Mouse (Mus musculus) embryo, embryonic 11 days (tissue): ENCODE data around the gene Galnt13.
"Not testable (repeated sequence)": the region's sequence is repeated elsewhere in the genome, so short reads cannot be mapped to it uniquely, and the experiment has no call there.

ENCODE experiments used
- DNase-seq: peaks from one replicate; pipeline ENCODE4 v3.0.0-alpha.2; 2015

Gene Galnt13

DNA sequence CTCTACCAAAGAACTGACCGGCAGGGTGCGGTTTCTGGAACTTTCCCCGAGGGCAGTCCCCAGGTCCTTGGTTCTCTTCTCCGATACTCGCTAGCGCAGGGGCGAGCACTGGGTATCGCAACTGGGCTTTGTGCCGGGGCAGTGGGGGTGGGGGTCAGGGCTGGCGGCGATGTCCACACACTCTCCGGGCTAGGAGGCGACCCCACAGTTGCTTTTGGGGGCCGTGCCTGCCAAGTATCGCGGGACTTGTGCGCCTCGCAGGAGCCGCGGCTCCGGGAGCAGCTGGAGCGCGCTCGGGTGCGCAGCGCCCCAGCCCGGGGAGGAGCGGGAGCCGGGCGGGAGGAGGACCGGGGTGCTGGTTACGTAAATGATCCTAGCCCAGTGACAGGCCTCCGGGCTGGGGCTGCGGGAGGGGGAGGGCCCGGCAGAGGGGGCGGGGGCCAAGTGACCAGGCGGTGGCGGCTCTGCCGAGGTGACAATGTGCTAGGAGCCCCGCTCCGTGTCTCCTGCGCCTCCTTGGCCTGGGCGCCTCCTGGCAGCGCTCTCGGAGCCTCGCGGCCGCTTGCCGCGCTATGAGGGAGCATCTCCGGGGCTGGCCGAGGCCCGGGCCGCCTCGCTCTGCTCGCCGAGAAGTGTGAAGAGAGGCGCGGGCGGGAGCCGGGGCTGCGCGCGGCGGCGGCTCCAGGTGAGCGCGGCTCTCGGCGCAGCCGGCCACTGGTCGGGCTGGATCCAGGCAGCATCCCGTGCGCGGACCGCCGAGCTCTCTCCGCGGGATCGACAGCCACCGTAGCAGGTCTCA lies at the start of gene Galnt13:
Gene Galnt13, plus strand, starts transcription at position 381 of the 799 bp plus-strand sequence.
- DNase-seq = peak; percentile 85

- peak; percentile 64 for DNase-seq
Observed at GRCm38 (mm10) chr2:54431060-54431459, 5.1 kb upstream of the Galnt13 start.

DNA sequence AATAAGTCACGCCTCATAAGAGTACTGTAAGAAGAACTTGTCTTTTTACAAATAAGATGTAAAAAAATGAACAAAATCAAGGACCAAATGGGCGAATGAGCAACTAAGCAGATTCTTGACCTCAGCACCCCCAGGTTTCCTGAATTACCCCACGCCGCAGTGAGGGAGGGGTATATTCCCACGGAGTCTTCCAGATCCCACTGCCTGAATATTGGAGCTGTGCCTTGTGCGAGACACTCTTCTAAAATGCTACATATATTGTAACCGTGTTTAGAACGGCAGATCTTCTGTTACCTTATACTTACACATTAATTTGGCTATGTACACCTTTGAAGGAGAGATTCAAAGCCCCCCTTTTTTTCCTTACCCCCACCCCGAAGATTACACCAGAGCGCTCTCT lies 737 bp upstream of the Galnt13 start:
- DNase-seq = no peak

DNA sequence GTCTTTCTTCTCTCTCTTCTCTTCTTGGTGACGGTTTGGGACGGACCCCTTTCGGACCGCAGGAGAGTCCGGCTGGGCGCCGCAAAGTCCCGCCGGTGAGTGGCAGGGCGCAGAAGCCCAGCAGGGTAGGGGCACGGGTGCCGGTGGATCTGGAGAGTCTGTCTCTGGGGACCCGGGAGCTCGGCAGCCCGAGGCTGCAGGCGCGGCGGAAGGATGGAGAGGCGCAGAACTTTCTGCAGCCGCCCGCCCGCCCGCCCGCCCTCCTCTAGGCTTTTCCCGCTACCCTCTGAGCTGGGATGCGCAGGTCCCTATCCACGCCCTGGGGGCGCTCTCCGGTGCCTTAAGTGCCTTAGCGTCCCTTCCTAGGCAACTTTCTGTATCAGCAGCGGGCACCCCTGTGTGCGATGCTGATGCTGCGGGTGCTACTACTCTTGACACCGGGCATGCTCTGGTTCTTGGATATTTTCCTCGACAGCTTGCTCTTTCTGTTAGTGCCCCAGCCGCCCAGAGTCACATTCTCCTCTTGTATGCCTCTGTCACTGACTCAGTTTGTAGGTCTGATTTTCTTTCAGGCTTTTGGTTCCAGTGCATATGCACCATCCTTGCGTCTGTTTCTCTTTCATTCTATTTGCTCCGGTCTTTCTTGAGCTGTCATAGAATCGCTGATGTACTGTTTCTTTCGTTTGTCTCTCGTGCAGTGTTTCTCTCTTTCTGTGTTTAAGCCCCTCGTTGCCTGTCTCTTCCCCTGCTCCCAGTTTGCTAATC lies 801 bp downstream of the Galnt13 start:
- DNase-seq = peak; percentile 77

- peak; percentile 11 for DNase-seq
Observed at GRCm38 (mm10) chr2:54437501-54437830, 1.3 kb downstream of the Galnt13 start.

DNA sequence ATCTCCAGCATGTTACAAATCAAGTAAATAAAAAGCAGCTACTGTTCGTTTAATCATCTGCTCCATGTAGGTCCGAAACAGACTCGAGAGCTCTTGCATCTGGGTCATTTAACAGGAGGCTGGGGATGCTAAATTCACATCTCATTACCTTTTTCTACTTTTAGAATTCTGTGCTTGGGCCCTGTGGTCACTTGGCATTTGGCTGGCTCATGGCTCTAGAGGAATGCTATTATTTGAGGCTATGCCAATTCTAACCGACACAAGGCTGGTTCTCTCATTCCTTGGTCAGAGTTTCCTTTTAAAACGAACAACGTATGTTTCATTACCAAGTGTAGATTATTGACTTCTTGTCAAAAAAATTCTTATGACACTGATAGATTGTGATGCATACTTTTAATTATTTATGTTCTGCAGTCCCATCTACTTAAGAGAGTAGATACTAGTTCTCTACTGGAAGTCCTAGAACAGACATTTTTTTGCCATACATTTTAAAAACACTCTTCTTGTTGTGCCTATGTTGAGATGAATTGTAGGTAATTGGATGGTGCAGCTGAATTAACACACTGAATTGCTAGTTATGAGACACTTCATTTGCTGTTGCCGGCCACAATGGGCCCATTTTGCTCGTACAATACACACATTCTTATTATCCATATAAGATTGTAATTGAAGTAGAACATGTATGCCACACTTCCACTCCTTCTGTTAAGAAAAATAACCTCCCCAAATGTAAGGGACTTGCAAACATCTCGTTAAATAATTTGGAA lies 6.8 kb downstream of the Galnt13 start:
- no peak for DNase-seq

GRCm38 (mm10) chr2:54483426-54483825 lies 47.3 kb downstream of the Galnt13 start:
- peak; percentile 16 for DNase-seq

DNA sequence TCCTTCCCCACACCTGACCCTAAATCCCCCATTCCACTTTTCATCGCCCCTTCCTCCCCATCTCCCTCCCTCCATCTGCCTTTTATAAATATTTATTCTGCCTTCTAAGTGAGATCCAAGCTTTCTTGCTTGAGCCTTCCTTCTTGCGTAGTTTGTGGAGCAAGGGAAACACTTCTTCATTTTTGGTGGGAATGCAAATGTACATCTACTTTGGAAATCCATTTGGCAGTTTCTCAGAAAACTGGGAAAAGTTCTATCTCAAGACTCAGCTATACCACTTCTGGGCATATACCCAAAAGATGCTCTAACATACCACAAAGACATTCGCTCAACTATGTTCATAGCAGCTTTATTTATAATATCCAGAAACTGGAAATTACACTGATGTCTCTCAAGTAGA lies 86.9 kb downstream of the Galnt13 start:
- DNase-seq = no peak

GRCm38 (mm10) chr2:54527073-54527472 lies 91.0 kb downstream of the Galnt13 start:
- DNase-seq = no peak

- no peak for DNase-seq
Observed at GRCm38 (mm10) chr2:54558357-54559153, 122.4 kb downstream of the Galnt13 start.

DNA sequence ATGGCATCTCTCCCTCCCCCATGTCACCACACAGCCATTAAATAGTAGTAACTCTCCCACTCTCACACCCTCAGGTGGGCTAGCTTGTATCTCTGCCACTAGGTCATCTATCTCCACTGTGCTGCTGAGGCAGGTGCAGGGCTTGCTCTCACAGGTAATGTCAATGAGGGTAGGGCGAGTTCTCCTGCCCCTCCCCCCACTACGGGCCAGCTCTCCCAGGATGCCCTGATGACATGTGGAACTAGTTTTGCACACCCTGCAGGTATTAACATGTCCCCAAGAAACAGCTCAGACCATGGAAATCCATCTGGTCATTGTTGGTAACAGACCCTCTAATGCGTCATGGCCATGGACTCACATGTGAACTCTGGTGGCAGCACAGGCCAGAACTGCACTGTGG lies 129.0 kb downstream of the Galnt13 start:
- DNase-seq = no peak

DNA sequence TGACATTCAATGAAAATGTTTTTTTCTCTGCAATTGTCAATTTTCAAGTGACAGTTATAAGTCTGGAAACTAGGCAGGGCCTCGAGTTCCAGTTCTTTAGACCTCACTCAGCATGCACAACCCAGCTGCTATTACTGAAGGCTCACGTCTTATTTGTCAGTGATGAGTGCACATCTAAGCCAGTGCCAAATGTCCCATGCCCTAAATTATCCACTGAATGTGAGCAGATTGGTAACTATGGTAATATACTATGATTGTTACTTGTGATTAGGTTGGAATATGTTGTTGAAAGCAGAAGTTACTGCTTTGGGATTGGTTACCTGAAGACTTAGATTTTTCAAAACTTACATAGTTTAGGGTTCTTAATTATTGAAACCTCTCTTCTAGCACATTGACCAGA lies 131.1 kb downstream of the Galnt13 start:
- DNase-seq = no peak

- no peak for DNase-seq
Observed at GRCm38 (mm10) chr2:54567632-54568031, 131.5 kb downstream of the Galnt13 start.

DNA sequence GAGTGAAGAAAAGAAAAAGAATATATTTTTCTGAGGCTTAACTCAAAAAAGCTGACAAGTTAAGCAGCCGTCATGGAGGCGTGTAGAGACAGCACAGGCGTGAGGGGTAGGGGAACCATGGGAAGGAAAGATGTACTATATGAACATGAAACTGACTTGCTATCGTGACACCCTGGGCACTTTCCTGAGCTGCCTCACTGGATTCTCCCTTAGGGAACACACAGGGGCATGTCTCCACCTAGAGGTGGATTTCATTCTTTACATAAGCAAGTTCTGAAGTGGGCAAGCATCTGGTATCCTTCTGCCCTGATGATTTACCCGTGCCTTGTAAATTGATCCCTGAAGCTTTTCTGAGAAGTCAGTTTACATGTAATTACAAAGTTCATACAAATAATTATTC lies 277.7 kb downstream of the Galnt13 start:
- DNase-seq = not testable (repeated sequence)

DNA sequence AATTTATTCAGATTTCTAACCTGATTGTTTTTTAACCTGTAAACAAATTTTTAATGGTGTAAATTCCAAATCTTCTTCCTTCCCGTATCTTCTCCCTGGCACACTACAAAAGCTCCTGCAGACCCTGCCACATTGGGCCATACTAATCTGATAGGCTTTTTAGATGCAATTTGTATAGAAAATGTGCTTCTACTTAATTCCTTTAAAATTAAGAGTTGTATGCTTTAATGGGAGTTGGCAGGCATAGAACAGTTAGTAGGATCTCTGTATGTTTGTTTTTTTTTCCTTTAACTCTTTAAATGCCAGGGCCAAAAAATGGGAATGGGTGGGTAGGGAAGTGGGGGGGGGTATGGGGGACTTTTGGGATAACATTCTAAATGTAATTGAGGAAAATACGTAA lies 315.1 kb downstream of the Galnt13 start:
- no peak for DNase-seq

- peak; percentile 1 for DNase-seq
Observed at GRCm38 (mm10) chr2:54759781-54760180, 323.7 kb downstream of the Galnt13 start.

GRCm38 (mm10) chr2:54778790-54779273 lies 342.7 kb downstream of the Galnt13 start:
- DNase-seq = no peak

DNA sequence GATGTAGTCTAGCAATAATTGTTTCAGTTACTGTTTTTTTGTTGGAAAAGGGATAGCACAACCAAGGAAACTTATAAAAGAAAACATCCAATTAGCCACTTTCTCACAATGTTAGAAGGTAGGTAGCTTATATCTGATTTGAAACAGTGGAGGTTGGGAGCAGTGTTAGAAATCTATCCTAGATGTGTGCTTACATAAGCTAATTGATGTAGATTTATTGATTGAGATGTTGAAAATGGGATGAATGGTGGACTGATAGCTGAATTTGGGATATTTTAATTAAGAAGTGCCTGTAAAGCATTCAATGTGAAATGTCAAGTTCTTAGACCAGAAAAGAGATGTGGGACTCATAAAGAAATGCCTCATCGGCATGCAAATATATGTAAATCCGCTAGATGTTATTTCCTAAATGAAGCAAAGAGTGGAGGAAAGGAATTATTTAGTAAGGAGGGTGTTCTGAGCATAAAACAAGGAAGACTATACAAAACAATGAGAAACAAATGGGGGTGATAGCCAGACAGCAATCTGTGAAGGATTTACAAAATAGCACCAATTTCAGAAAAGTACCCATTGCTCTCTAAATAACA lies 377.6 kb downstream of the Galnt13 start:
- DNase-seq = no peak

GRCm38 (mm10) chr2:54841245-54841644 lies 405.1 kb downstream of the Galnt13 start:
- no peak for DNase-seq

DNA sequence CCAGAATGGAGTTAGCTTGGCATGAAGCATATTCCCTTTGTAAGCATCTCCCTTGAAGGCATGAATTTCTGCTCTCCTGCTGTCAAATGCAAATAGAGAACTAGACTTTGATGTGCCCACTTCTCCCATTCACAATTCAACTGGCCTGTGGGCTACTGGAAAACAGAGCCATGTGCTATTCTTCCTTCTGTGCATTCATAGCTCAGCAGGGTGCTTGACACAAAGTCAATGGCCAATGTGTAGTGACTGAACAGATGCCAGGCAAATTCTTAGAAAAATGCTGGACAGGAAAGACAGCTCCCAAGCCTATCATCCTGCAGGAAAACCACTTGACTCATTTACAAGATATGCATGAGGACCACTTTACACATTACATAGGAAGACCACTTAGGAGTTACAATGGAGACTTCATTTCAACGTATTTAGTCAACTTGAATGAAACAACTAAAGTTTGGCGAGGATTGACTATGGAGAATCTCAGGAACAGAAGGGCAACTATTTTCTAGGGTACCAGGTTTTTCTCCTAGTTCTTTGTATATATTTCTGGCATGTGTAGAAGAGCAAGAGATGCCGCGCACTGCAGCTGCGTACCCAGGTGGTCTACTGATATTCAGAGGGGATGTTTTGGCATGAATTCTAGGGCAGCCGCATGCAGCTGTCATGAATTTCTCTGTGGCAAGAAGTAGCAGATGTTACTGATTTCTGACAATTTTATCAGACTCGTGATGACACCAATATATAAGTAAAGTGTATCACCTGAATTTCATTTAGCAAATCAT lies 470.4 kb downstream of the Galnt13 start:
- DNase-seq = peak; percentile 1

DNA sequence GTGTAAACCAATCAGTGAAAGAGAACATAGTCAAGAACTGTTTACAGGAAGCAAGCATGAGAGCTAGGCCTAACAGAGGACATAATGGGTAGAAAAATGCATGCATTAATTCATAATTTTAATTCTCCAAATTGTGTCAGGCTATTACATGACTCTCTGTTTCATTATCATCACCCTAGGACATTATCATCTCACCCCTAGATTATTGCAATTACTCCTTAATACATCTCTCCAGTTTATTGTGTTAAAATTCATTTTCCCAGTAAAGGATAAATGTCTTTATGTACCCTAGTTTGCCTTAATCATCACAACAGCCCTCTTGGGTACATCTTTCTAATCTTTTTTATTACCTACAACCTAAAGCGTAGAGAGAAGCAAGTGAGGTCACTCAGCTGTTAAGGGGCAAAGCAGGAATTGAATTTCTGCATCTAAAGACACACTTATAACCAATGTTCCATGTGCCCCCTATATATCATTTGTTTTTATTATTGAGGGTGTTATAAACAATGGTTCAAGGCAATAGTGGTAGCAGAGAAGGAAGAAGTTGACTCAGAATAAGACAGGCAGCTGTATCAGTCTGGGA lies 479.1 kb downstream of the Galnt13 start:
- DNase-seq = no peak
